Mouse (Mus musculus): ENCODE data around the gene Mrpl17. TPM values are rescaled to one million over a fixed set of nuclear protein-coding genes. Genes with fewer than 3 reads are reported as not detected.

The Mrpl17 gene
- total RNA-seq, 1 experiment from 2014 or later, result 185 TPM

DNA sequence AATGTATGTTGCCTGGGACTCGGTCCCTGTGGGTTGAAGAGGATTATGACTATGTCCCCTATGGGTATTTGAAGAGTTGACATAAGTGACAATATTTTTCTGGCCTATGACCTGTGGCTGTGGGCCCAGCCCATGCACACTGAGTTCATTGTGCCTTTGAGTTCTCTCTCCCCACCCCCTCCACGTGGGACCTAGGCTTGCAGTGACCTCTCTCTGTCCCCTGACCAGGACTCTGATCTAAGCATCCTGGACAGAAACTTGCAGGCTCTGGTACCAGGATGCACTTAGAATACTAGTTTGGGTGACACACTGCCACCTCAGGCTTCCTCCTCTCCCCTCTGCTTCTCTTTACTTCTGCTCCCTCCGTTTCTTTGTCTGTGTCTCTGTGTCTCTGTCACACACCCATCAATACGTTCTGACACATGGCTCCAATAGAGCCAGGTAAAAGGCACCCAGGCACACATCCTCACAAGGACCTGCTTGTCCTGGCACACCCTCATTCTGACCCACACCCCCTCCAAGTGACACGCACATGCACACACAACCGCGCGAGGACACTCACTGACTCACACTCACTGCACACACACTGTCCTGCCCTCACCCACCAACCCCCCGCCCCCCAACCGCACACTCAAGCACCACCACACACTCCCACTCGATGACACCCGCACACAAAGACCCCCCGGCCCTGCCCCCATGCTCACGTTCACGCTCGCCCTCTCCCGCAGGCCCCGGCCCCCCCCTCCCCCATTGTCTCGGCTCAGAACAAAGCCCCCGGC is 24.2 kb downstream of the Mrpl17 start:
- no peak for DNase-seq

DNA sequence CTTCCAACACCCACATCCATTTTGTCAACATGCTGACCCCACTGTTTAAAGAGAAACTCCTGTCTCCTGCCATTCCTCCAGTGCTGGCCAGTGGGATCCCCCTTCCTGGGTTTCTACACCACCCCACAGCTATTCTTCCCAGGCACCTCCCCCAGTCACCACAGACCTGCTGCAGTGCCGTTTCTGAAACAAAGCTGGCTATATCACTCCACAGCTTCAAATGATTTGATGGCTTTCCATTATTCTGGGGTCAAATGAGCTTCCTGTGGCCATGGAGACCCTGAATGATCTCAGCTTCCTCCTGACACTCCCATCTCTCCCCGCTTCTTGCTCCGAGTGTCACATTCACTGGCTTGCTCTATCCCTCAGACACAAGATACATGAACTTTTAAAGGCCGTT is 26.3 kb downstream of the Mrpl17 start:
- no peak for DNase-seq

DNA sequence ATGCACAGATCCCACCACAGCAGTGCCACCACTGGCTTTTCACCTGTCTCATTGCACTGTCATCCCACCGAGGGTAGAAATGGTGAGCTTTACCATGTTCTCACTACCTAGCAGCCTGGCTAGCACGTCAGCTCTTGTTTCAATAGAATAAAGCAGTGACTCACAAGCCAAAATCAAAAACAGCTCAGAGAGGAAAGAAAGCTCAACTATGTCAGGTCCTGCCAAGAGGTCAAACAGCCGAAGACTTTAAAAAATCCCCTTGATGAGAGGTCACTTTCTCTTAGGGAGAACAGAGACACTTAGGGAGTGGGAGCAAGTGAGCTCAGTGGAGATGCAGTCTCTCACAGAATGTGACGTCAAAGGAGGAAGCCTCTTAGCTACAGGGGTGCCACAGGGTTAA is 27.0 kb downstream of the Mrpl17 start:
- DNase-seq, result no peak

DNA sequence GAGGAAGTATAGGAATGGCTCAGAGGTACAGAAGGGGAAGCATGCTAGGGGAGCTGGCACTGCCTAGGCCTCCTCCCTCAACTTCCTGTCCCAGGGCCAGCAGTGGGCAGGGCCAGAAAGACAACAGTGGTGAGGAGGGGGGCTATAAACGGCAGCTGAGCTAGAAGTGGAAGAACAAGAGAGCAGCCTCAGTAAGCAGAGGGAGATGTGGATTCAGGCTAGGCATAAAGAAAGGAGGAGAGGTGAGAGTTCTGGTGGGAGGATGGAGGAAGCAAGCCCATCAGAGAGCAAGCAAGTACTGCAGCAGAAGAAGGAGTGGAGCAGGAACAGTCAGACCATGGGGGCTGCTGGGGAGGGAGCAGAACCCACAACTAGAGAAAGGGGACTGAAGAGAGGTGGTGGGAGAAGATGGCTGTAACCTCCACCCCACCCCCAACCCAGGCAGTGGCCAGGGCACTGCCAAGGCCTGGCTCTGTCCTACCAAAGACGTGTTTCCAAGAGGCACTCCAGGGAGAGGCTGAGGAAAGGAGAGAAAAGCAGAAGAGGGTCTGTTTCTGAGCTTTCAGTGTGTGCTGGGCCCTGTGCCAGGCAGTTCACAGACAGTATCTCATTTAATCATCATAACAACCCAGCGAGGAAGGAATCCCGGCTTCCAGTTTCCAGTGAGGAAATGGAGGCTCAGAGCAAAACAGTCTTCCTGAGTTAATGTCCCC is 32.2 kb downstream of the Mrpl17 start:
- DNase-seq, result no peak

DNA sequence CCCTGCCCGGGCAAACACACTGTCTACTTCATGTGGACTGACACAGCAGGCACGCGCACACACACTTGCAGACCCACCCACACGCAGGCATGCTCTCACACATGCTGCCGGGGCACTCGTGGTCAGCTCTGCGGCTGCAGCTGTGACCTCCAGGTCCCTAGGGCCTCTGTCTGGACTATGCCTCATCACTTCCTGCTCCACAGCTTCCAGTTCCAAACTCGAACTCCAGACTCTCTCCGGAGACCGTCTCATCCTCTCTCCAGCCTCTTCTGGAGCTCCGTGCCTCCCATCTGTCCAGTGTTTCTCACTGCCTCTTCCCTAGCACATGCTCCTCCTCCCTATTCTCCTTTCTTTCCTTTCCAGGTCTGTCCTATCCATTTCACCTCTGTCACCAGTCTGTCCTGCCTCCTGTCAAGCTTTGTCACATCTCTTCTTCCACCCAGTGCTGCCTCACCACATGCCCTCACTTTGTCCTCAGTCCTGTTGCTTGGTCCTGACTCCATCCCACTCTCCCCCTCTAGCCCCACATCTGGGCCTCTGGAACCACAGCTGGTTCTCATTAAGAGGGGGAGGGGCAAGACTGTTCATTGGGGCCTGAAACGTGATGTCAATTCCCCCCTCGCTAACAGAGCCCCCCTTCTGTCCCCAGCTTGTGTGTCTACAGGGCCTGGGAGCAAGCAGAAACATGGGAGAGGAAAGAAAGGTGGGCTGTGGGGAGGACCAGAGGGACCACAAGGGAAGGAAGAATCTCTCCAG is 32.9 kb downstream of the Mrpl17 start:
- no peak for DNase-seq

DNA sequence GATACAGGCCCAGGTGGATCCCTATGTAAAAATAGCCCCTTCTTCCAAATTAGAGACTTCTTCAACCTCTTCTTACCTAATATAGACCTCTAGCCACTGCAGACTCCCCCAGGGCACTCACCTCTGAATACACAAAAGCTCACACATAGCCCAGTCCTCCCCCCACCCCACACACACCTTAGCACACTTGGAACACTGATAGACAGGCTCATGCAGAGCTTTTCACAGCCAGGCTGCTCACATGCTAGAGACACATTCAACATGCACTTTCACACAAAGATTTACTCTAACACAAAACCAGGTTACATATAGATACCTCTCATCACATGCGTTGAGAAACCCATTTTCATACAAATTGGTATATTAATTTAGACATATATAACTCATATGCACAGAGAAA is 33.6 kb downstream of the Mrpl17 start:
- no peak for DNase-seq

DNA sequence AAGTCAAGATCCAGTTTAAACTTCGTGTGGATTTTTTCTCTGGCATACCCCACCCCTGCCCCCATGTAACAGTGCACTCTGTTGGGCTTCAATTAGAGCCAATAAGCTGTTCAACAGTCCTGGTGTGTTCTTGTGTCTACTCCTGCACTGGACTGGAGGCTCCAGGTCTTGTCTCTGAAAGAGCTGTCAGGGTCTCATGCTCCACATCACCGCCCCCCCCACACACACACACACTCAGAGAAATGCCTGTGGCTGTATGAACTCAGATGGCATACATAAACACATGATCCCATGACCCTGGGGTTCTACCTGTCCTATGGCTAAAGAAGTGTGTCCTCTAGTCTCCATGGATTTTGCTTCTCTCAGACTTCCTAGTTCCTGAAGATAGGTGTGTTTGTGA is 34.9 kb downstream of the Mrpl17 start:
- DNase-seq, result no peak

DNA sequence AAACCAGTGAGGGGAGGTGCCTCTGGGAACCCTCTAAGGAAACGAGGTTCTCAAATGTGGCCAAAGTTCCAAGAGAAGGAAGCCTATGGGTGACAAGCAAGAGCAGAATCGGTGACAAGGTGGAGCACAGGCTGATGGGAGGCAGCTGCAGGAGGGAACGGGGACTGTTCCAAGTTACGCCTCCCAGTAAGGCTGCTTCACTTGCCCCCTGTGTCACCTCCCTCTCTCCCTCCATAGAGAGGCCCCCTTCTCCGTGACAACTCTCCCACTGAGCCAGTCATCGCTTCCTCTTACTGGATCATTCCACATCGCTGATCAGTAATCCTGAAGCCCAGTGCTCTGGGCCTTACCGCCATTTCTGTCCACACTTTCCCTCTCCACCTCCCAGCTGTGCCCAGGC is 36.2 kb downstream of the Mrpl17 start:
- DNase-seq, result no peak

DNA sequence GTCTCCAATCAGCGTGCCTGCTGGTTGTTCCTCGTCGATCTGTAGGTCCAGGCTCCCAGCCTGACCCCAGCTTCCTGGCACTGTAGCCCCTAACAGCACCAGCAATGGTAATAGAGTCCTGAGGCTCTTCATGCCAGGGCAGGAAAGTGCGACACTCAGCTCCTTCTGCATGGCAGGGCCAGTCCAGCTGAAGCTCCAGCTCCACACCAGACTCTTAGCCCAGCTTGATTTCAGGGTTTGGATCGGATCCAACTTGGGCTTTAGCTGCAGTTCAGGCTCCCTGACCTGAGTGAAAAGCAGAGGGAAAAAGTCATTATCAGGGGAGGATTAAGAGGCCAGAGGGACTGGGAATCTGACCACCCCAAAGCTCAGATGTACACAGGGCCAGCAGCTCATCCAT is 37.9 kb downstream of the Mrpl17 start:
- no peak for DNase-seq

DNA sequence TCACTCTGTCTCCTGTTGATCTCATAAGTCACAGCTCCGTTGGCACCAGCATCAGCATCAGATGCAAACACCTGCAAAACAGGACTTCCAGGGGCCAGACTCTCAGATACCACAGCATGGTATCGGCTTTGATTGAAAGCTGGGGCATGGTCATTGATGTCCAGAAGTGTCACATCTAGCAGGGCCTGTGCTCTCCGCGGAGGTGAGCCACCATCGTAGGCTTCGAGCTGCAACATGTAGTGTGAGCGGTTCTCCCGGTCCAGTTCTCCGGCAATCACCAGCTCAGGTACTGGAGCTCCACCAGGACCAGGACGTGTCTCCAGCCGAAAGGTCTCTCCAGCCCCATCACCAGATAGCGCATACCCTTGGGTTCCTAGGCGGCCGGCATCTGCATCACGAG is 38.6 kb downstream of the Mrpl17 start:
- DNase-seq, result no peak

DNA sequence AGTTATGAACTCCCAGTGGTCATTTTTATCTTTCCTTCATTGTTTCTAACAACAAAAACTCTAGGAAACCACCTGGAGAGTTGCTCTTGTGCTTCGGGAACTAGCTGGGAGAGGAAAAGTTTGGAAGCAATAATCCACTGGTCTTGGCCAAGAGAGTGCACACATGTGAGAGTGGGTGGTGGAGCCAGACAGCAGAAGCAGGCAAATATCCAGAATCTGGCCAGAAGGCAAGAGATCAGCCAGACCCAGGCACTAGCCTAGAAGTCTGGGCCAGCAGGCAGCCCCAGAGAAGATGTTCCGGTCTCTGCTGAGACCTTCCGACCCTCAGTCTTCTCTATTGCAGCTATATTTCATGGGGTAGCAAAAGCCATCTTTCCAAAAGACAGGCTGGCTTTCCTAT is 40.9 kb downstream of the Mrpl17 start:
- no peak for DNase-seq

DNA sequence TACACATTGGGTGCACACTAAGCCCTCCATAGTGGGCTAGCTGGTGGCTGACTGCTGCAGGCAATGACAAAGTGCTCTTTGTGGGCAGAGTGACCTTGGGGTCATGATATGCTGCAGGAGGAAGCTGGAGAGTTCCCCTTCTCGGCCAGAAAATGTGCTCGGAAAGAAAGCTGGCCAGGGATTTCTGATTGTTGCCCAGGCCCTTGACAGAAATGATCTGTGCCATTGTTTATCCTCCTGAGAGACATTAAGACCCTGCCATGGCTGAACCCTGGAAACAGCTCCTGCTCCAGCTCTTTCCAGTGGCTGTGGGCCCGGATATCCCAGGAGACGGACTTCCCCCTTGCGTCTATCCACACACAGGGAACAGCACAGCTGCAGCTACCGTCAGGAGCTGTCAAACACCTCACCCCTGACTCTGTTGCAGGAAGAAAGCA is 43.2 kb downstream of the Mrpl17 start:
- no peak for DNase-seq

DNA sequence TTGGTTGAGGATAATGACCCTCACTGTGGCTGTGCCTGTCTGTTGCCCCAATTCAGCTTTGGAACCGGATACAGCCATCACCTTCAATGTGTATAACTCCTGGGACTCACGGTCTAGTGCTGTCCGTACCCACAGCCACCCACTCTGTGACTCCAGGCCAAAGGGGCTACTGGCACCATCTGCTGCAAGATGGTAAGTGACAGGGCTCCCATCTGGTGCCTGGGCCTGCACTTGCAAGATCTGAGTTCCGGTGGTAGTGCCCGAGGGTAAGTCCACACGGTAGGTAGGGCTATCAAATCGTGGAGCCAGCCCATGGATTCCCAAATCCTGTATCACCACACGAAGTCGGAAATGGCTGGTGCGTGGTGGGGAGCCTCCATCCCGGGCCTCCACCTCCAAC is 46.6 kb downstream of the Mrpl17 start:
- no peak for DNase-seq

DNA sequence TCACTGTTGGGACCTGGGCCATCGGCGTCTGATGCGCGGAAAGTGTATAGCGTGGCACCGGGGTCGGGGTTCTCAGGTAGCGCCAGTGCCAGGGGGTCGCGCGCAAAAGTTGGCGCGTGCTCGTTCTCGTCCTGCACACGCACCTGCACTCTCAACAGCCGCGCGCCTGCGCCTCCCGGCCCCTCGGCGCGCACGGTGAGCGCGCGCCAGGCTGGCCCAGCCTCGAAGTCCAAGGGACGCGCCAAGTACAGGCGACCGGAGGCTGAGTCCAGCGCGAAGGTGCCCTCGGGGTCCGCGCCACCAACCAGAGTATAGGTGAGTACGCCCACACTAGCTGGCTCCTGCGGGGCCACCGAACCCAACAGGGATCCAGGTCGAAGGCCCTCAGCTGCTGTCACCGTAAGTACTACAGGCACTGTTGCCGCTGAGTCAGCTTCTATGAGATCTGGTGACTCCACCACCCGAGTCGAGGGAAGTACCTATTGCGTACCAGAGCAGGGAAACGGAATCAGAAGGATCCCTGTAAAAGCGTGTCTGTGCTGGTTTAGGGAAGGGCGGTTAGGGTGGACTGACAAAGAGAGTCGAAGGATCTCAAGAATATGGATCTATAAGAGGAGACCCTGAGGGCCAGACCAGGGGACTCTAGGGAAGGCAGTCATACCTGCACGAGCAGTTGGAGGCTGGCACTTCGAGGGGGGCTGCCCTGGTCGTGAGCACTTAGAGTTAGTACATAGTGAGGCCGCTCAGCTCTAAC is 48.2 kb downstream of the Mrpl17 start:
- no peak for DNase-seq

DNA sequence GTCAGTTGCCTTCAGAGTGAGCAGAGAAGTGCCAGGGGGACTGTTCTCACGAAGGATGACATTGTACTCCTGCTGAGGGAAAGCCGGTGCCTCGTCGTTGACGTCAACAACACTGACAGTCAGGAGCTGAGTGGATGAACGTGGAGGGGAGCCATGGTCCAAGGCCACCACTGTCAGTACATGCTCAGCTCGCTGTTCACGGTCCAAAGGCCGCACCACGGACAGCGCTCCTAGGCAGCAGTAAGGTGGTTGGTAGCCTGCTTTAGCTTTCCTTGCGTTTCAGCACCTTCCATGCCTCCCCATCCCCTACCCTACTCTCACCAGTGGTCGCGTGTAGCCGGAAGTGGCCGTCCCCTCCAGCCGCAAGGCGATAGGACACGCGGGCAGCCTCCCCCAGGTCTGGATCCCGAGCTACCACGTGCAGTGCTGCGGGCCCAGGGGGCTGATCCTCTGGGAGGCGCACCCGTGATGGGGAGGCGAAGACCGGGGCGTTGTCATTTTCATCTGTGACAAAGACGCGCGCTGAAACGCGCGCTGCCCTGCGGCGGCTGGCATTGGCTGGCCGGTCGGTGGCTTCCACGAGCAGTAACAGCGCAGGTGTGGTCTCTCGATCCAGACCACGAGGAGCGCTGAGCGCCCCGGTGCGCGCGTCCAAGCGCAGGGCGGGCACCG is 49.0 kb downstream of the Mrpl17 start:
- no peak for DNase-seq

DNA sequence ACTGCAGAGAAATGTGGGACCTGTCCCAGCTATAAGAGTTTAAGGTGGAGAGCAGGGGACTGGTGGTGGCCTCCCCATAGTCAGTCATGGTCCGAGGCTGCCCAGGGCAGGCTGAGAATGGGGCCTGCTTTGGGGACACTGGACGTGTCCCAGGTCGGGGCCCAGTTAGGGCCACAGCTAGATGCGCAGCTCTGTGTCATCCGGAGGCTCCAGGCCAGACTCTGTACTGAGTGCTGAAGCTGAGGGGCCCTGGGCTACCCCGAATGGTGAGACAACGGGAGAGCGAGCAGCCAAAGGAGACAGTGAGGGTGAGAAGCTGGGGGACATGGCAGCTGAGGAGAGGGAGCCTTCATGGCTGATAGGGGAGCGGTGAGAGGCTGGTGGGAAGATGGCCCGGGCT is 57.6 kb downstream of the Mrpl17 start:
- no peak for DNase-seq

Other genes with a start within 250 kb of the Mrpl17 start
- gene Apbb1, start 229.4 kb downstream of the Mrpl17 start, total RNA-seq (2021), result 13.6 and 15.0 TPM in 2 replicates
- 0.21 and 22.0 TPM in 2 replicates for gene Hpx, start 211.0 kb downstream of the Mrpl17 start, total RNA-seq (2021)
- 32.7 and 34.9 TPM in 2 replicates for gene Trim3, start 177.5 kb downstream of the Mrpl17 start, total RNA-seq (2021)
- 125 and 142 TPM in 2 replicates for gene Timm10b, start 171.0 kb downstream of the Mrpl17 start, total RNA-seq (2021)
- 58.1 and 66.3 TPM in 2 replicates for gene Arfip2, start 170.7 kb downstream of the Mrpl17 start, total RNA-seq (2021)
- gene Gm45799, start 170.5 kb downstream of the Mrpl17 start, total RNA-seq (2021), result 10.0 and 14.0 TPM in 2 replicates
- 5.6 and 6.3 TPM in 2 replicates for gene Dnhd1, start 160.3 kb downstream of the Mrpl17 start, total RNA-seq (2021)
- 150 and 158 TPM in 2 replicates for gene Ilk, start 74.5 kb downstream of the Mrpl17 start, total RNA-seq (2021)
- 19.1 and 27.7 TPM in 2 replicates for gene Rrp8, start 73.7 kb downstream of the Mrpl17 start, total RNA-seq (2021)
- gene Taf10, start 66.7 kb downstream of the Mrpl17 start, total RNA-seq (2021), result 198 and 204 TPM in 2 replicates
- 88.3 and 122 TPM in 2 replicates for gene Tpp1, start 58.9 kb downstream of the Mrpl17 start, total RNA-seq (2021)
- gene Dchs1, start 23.4 kb downstream of the Mrpl17 start, total RNA-seq (2021), result 5.4 and 10.0 TPM in 2 replicates
- 7.6 and 9.4 TPM in 2 replicates for gene Gm4070, start 142.9 kb upstream of the Mrpl17 start, total RNA-seq (2021)